Mouse (Mus musculus): ENCODE results near the gene Lce1a1. TPM values are rescaled to one million over a fixed set of nuclear protein-coding genes. Genes with fewer than 3 reads are reported as not detected.
A peak's percentile ranks its signal among the peaks of the same experiment; 100 is the strongest.

Lce1a1 gene
- total and polyA plus RNA-seq, 3 experiments = not detected

GRCm38 (mm10) chr3:92599973-92600372 is 48.1 kb downstream of the Lce1a1 start:
- dilution Hi-C loops (cut with MboI; ENCODE audit: extremely low pct_ligation_motif_present, extremely low pct_unique_long_range_greater_than_20kb, low sequenced_read_pairs) (no loop called here), in situ Hi-C loops (cut with MboI; ENCODE audit: low pct_ligation_motif_present, low pct_unique_long_range_greater_than_20kb, low sequenced_read_pairs) (no loop called here)
- no peaks in the 10 kb centered on the region for H3K4me1 ChIP-seq (ENCODE audit: control insufficient read depth in 1 of 2, insufficient read depth in 2 of 2)
- no peaks in the 10 kb centered on the region for H3K27me3 ChIP-seq (replicated peaks)
- H3K4me2 ChIP-seq (ENCODE audit: insufficient read depth, low read depth, poor library complexity, severe bottlenecking) = no peak overlapping the region
- no peaks in the 10 kb centered on the region for H3K9me3 ChIP-seq (replicated peaks; ENCODE audit: low read length)
- H3K4me3 ChIP-seq (replicated peaks in 1 of 3; ENCODE audit: low read depth in 2 of 3, low read length in 2 of 3, poor library complexity in 1 of 3) = no peak overlapping the region
- H3K27ac ChIP-seq (ENCODE audit: insufficient read depth, low read depth) = no peak overlapping the region
- H3K79me2 ChIP-seq (replicated peaks; ENCODE audit: control insufficient read depth, extremely low read depth, insufficient read depth, poor library complexity, severe bottlenecking) = no peaks in the 10 kb centered on the region
- no peak for DNase-seq (ENCODE audit: extremely low read depth)
- H3K36me3 ChIP-seq (replicated peaks in 1 of 2; ENCODE audit: control insufficient read depth in 1 of 2, insufficient read depth in 1 of 2, low read length in 1 of 2) = no peaks in the 10 kb centered on the region
- no peak overlapping the region for H3K9ac ChIP-seq (ENCODE audit: insufficient read depth, low read depth)
- peak; percentile 91 for TF ChIP-seq MAFK (IDR thresholded peaks at IDR 0.05; ENCODE audit: insufficient replicate concordance, low read length)
- TF ChIP-seq USF1 (IDR thresholded peaks at IDR 0.05; ENCODE audit: low read depth, low read length) = no peak

GRCm38 (mm10) chr3:92598429-92598828 is 49.7 kb downstream of the Lce1a1 start:
- TF ChIP-seq POLR2A (IDR thresholded peaks at IDR 0.05; ENCODE audit: low read depth, low read length) = no peak
- TF ChIP-seq MXI1 (IDR thresholded peaks at IDR 0.05; ENCODE audit: low read depth, low read length) = no peak
- no peak for TF ChIP-seq IRF4 (IDR thresholded peaks at IDR 0.05; ENCODE audit: low read depth, low read length)
- no peak for TF ChIP-seq MEF2A (IDR thresholded peaks at IDR 0.05; ENCODE audit: borderline replicate concordance, low read depth, low read length)
- TF ChIP-seq ZC3H11A (IDR thresholded peaks at IDR 0.05; ENCODE audit: low read depth, low read length) = no peak
- no peak for TF ChIP-seq NELFE (IDR thresholded peaks at IDR 0.05; ENCODE audit: low read depth, low read length)
- no peak for TF ChIP-seq TBP (conservative IDR thresholded peaks at IDR 0.05; ENCODE audit: low read depth, low read length)
- in situ Hi-C loops (cut with MboI; ENCODE audit: low pct_ligation_motif_present, low pct_unique_long_range_greater_than_20kb, low sequenced_read_pairs) (no loop called here), dilution Hi-C loops (cut with MboI; ENCODE audit: extremely low pct_ligation_motif_present, extremely low pct_unique_long_range_greater_than_20kb, low sequenced_read_pairs) (no loop called here)

More at GRCm38 (mm10) chr3:92598429-92598828, 49.7 kb downstream of the Lce1a1 start:
- Histone ChIP-seq H3K27me3 (replicated peaks) (no peaks in the 10 kb centered on the region), H3K27ac (ENCODE audit: insufficient read depth, low read depth) (no peak overlapping the region), H3K36me3 (replicated peaks in 1 of 2; ENCODE audit: control insufficient read depth in 1 of 2, insufficient read depth in 1 of 2, low read length in 1 of 2) (no peaks in the 10 kb centered on the region), H3K4me3 (replicated peaks in 1 of 3; ENCODE audit: low read depth in 2 of 3, low read length in 2 of 3, poor library complexity in 1 of 3) (no peak overlapping the region), H3K4me2 (ENCODE audit: insufficient read depth, low read depth, poor library complexity, severe bottlenecking) (no peak overlapping the region), H3K79me2 (replicated peaks; ENCODE audit: control insufficient read depth, extremely low read depth, insufficient read depth, poor library complexity, severe bottlenecking) (no peaks in the 10 kb centered on the region), H3K9ac (ENCODE audit: insufficient read depth, low read depth) (no peak overlapping the region), H3K4me1 (ENCODE audit: control insufficient read depth in 1 of 2, insufficient read depth in 2 of 2) (no peaks in the 10 kb centered on the region), H3K9me3 (replicated peaks; ENCODE audit: low read length) (no peaks in the 10 kb centered on the region)
- no peak for DNase-seq (ENCODE audit: extremely low read depth)

Other genes with a start within 250 kb of the Lce1a1 start
Only the 20 nearest of the 28 such genes appear.
- gene Sprr1a, start 162.4 kb downstream of the Lce1a1 start, total RNA-seq (2012; rRNA removed) = not detected in 2 replicates
- not detected in 2 replicates for gene Sprr1a, start 162.4 kb downstream of the Lce1a1 start, total RNA-seq (2014; rRNA removed)
- not detected in 2 replicates for gene Sprr1a, start 162.4 kb downstream of the Lce1a1 start, polyA plus RNA-seq (2012; ENCODE audit: insufficient read length, low read depth)
- gene Sprr4, start 147.8 kb downstream of the Lce1a1 start, total RNA-seq (2012; rRNA removed) = not detected in 2 replicates
- not detected in 2 replicates for gene Sprr4, start 147.8 kb downstream of the Lce1a1 start, total RNA-seq (2014; rRNA removed)
- not detected in 2 replicates for gene Sprr4, start 147.8 kb downstream of the Lce1a1 start, polyA plus RNA-seq (2012; ENCODE audit: insufficient read length, low read depth)
- gene 2310046K23Rik, start 113.8 kb downstream of the Lce1a1 start, total RNA-seq (2012; rRNA removed) = not detected in 2 replicates
- gene 2310046K23Rik, start 113.8 kb downstream of the Lce1a1 start, total RNA-seq (2014; rRNA removed) = not detected in 2 replicates
- gene 2310046K23Rik, start 113.8 kb downstream of the Lce1a1 start, polyA plus RNA-seq (2012; ENCODE audit: insufficient read length, low read depth) = not detected in 2 replicates
- 0.04 TPM in 1 of 2 replicates, not detected in the other for gene Ivl, start 74.6 kb downstream of the Lce1a1 start, total RNA-seq (2012; rRNA removed)
- 0.30 and 0.31 TPM in 2 replicates for gene Ivl, start 74.6 kb downstream of the Lce1a1 start, total RNA-seq (2014; rRNA removed)
- gene Ivl, start 74.6 kb downstream of the Lce1a1 start, polyA plus RNA-seq (2012; ENCODE audit: insufficient read length, low read depth) = 0.38 and 0.44 TPM in 2 replicates
- gene Smcp, start 59.3 kb downstream of the Lce1a1 start, total RNA-seq (2012; rRNA removed) = not detected in 2 replicates
- not detected in 2 replicates for gene Smcp, start 59.3 kb downstream of the Lce1a1 start, total RNA-seq (2014; rRNA removed)
- not detected in 2 replicates for gene Smcp, start 59.3 kb downstream of the Lce1a1 start, polyA plus RNA-seq (2012; ENCODE audit: insufficient read length, low read depth)
- gene 2210017I01Rik, start 40.8 kb downstream of the Lce1a1 start, total RNA-seq (2012; rRNA removed) = not detected in 2 replicates
- gene 2210017I01Rik, start 40.8 kb downstream of the Lce1a1 start, total RNA-seq (2014; rRNA removed) = not detected in 2 replicates
- not detected in 2 replicates for gene 2210017I01Rik, start 40.8 kb downstream of the Lce1a1 start, polyA plus RNA-seq (2012; ENCODE audit: insufficient read length, low read depth)
- gene Lce6a, start 26.6 kb downstream of the Lce1a1 start, total RNA-seq (2012; rRNA removed) = not detected in 2 replicates
- gene Lce6a, start 26.6 kb downstream of the Lce1a1 start, total RNA-seq (2014; rRNA removed) = not detected in 2 replicates
- not detected in 2 replicates for gene Lce6a, start 26.6 kb downstream of the Lce1a1 start, polyA plus RNA-seq (2012; ENCODE audit: insufficient read length, low read depth)
- not detected in 2 replicates for gene Lce1b, start 8.6 kb upstream of the Lce1a1 start, total RNA-seq (2012; rRNA removed)
- gene Lce1b, start 8.6 kb upstream of the Lce1a1 start, total RNA-seq (2014; rRNA removed) = not detected in 2 replicates
- gene Lce1b, start 8.6 kb upstream of the Lce1a1 start, polyA plus RNA-seq (2012; ENCODE audit: insufficient read length, low read depth) = not detected in 2 replicates
- gene Lce1a2, start 22.0 kb upstream of the Lce1a1 start, total RNA-seq (2012; rRNA removed) = not detected in 2 replicates
- gene Lce1a2, start 22.0 kb upstream of the Lce1a1 start, total RNA-seq (2014; rRNA removed) = not detected in 2 replicates
- not detected in 2 replicates for gene Lce1a2, start 22.0 kb upstream of the Lce1a1 start, polyA plus RNA-seq (2012; ENCODE audit: insufficient read length, low read depth)
- not detected in 2 replicates for gene Lce1c, start 30.9 kb upstream of the Lce1a1 start, total RNA-seq (2012; rRNA removed)
- gene Lce1c, start 30.9 kb upstream of the Lce1a1 start, total RNA-seq (2014; rRNA removed) = not detected in 2 replicates
- not detected in 2 replicates for gene Lce1c, start 30.9 kb upstream of the Lce1a1 start, polyA plus RNA-seq (2012; ENCODE audit: insufficient read length, low read depth)
- gene Lce1d, start 38.9 kb upstream of the Lce1a1 start, total RNA-seq (2012; rRNA removed) = not detected in 2 replicates
- not detected in 2 replicates for gene Lce1d, start 38.9 kb upstream of the Lce1a1 start, total RNA-seq (2014; rRNA removed)
- gene Lce1d, start 38.9 kb upstream of the Lce1a1 start, polyA plus RNA-seq (2012; ENCODE audit: insufficient read length, low read depth) = not detected in 2 replicates
- not detected in 2 replicates for gene Lce1e, start 60.8 kb upstream of the Lce1a1 start, total RNA-seq (2012; rRNA removed)
- gene Lce1e, start 60.8 kb upstream of the Lce1a1 start, total RNA-seq (2014; rRNA removed) = not detected in 2 replicates
- gene Lce1e, start 60.8 kb upstream of the Lce1a1 start, polyA plus RNA-seq (2012; ENCODE audit: insufficient read length, low read depth) = not detected in 2 replicates
- gene Lce1f, start 72.0 kb upstream of the Lce1a1 start, total RNA-seq (2012; rRNA removed) = not detected in 2 replicates
- not detected in 2 replicates for gene Lce1f, start 72.0 kb upstream of the Lce1a1 start, total RNA-seq (2014; rRNA removed)
- gene Lce1f, start 72.0 kb upstream of the Lce1a1 start, polyA plus RNA-seq (2012; ENCODE audit: insufficient read length, low read depth) = not detected in 2 replicates
- not detected in 2 replicates for gene Gm38119, start 90.8 kb upstream of the Lce1a1 start, total RNA-seq (2012; rRNA removed)
- not detected in 2 replicates for gene Gm38119, start 90.8 kb upstream of the Lce1a1 start, total RNA-seq (2014; rRNA removed)
- gene Gm38119, start 90.8 kb upstream of the Lce1a1 start, polyA plus RNA-seq (2012; ENCODE audit: insufficient read length, low read depth) = not detected in 2 replicates
- not detected in 2 replicates for gene Lce1g, start 104.0 kb upstream of the Lce1a1 start, total RNA-seq (2012; rRNA removed)
- gene Lce1g, start 104.0 kb upstream of the Lce1a1 start, total RNA-seq (2014; rRNA removed) = not detected in 2 replicates
- not detected in 2 replicates for gene Lce1g, start 104.0 kb upstream of the Lce1a1 start, polyA plus RNA-seq (2012; ENCODE audit: insufficient read length, low read depth)
- not detected in 2 replicates for gene Lce1h, start 116.8 kb upstream of the Lce1a1 start, total RNA-seq (2012; rRNA removed)
- gene Lce1h, start 116.8 kb upstream of the Lce1a1 start, total RNA-seq (2014; rRNA removed) = not detected in 2 replicates
- gene Lce1h, start 116.8 kb upstream of the Lce1a1 start, polyA plus RNA-seq (2012; ENCODE audit: insufficient read length, low read depth) = not detected in 2 replicates
- not detected in 2 replicates for gene Lce1i, start 130.6 kb upstream of the Lce1a1 start, total RNA-seq (2012; rRNA removed)
- not detected in 2 replicates for gene Lce1i, start 130.6 kb upstream of the Lce1a1 start, total RNA-seq (2014; rRNA removed)
- not detected in 2 replicates for gene Lce1i, start 130.6 kb upstream of the Lce1a1 start, polyA plus RNA-seq (2012; ENCODE audit: insufficient read length, low read depth)
- not detected in 2 replicates for gene Lce1j, start 142.2 kb upstream of the Lce1a1 start, total RNA-seq (2012; rRNA removed)
- not detected in 2 replicates for gene Lce1j, start 142.2 kb upstream of the Lce1a1 start, total RNA-seq (2014; rRNA removed)
- not detected in 2 replicates for gene Lce1j, start 142.2 kb upstream of the Lce1a1 start, polyA plus RNA-seq (2012; ENCODE audit: insufficient read length, low read depth)
- not detected in 2 replicates for gene Lce1k, start 159.6 kb upstream of the Lce1a1 start, total RNA-seq (2012; rRNA removed)
- gene Lce1k, start 159.6 kb upstream of the Lce1a1 start, total RNA-seq (2014; rRNA removed) = not detected in 2 replicates
- gene Lce1k, start 159.6 kb upstream of the Lce1a1 start, polyA plus RNA-seq (2012; ENCODE audit: insufficient read length, low read depth) = not detected in 2 replicates
- not detected in 2 replicates for gene Kprp, start 178.9 kb upstream of the Lce1a1 start, total RNA-seq (2012; rRNA removed)
- not detected in 2 replicates for gene Kprp, start 178.9 kb upstream of the Lce1a1 start, total RNA-seq (2014; rRNA removed)
- gene Kprp, start 178.9 kb upstream of the Lce1a1 start, polyA plus RNA-seq (2012; ENCODE audit: insufficient read length, low read depth) = not detected in 2 replicates

Measured in CH12.LX (cell line).